Mouse (Mus musculus): ENCODE measurements around the gene Ccdc148.

The Ccdc148 gene

GRCm38 (mm10) chr2:59048775-59049451 is 111.6 kb downstream of the Ccdc148 start:
- DNase-seq: no peak

GRCm38 (mm10) chr2:59043313-59044032 is 117.0 kb downstream of the Ccdc148 start:
- DNase-seq: no peak

- no peak for DNase-seq
Measured at GRCm38 (mm10) chr2:59042616-59043015, 117.9 kb downstream of the Ccdc148 start.

GRCm38 (mm10) chr2:59036433-59036832 is 124.0 kb downstream of the Ccdc148 start:
- peak in 1 of 2 experiments; percentile 7 for DNase-seq

- peak; percentile 36 for DNase-seq
Measured at GRCm38 (mm10) chr2:59035206-59035605, 125.3 kb downstream of the Ccdc148 start.

- no peak for DNase-seq
Measured at GRCm38 (mm10) chr2:59034281-59034680, 126.2 kb downstream of the Ccdc148 start.

GRCm38 (mm10) chr2:59024558-59024957 is 135.9 kb downstream of the Ccdc148 start:
- DNase-seq: no peak

- no peak for DNase-seq
Measured at GRCm38 (mm10) chr2:59007356-59007755, 153.1 kb downstream of the Ccdc148 start.

GRCm38 (mm10) chr2:59006567-59007340 is 153.7 kb downstream of the Ccdc148 start:
- DNase-seq: peak; percentile 41 to 42

- peak; percentile 18 to 21 for DNase-seq
Measured at GRCm38 (mm10) chr2:58997151-58997550, 163.3 kb downstream of the Ccdc148 start.

- peak; percentile 81 to 89 for DNase-seq
Measured at GRCm38 (mm10) chr2:58992431-58993191, 167.9 kb downstream of the Ccdc148 start.

- no peak for DNase-seq
Measured at GRCm38 (mm10) chr2:58978095-58978494, 182.4 kb downstream of the Ccdc148 start.

GRCm38 (mm10) chr2:58971507-58972275 is 188.8 kb downstream of the Ccdc148 start:
- DNase-seq: no peak

GRCm38 (mm10) chr2:58956770-58957300 is 203.6 kb downstream of the Ccdc148 start:
- no peak for DNase-seq

- no peak for DNase-seq
Measured at GRCm38 (mm10) chr2:58956351-58956750, 204.1 kb downstream of the Ccdc148 start.

GRCm38 (mm10) chr2:58952101-58952500 is 208.4 kb downstream of the Ccdc148 start:
- no peak for DNase-seq

- no peak for DNase-seq
Measured at GRCm38 (mm10) chr2:58948796-58949195, 211.7 kb downstream of the Ccdc148 start.

- DNase-seq: no peak
Measured at GRCm38 (mm10) chr2:58941361-58941760, 219.1 kb downstream of the Ccdc148 start.

- no peak for DNase-seq
Measured at GRCm38 (mm10) chr2:58925551-58925950, 234.9 kb downstream of the Ccdc148 start.

GRCm38 (mm10) chr2:58918351-58918750 is 242.1 kb downstream of the Ccdc148 start:
- DNase-seq: no peak

- no peak for DNase-seq
Measured at GRCm38 (mm10) chr2:58912339-58912738, 248.1 kb downstream of the Ccdc148 start.

All from kidney, adult 8-10 months (tissue).